Mouse (Mus musculus): ENCODE results near the gene Efcc1.

- TF ChIP-seq ZNF384 (IDR thresholded peaks at IDR 0.05; ENCODE audit: low read depth, low read length) = no peak
- no peak for TF ChIP-seq MAFK (IDR thresholded peaks at IDR 0.05; ENCODE audit: insufficient read depth, low read depth, low read length)
These were observed 33.0 kb downstream of the Efcc1 start for GRCm38 (mm10) chr6:87763376-87764280.
